Mouse (Mus musculus) liver, embryonic 14.5 days (tissue): ENCODE results near the gene Nkg7.

Experiments used
- CTCF ChIP-seq: IDR thresholded peaks from 2 replicates; pipeline ENCODE4 v1.5.1; 2016; ENCODE audit warnings: antibody characterized with exemption, low read depth, control low read depth
- EP300 ChIP-seq: IDR thresholded peaks from 2 replicates; pipeline ENCODE4 v1.6.1; 2016; ENCODE audit warnings: antibody characterized with exemption, low read depth

- TF ChIP-seq CTCF (peak; percentile 26; the same call in 1 of the 2 replicates), EP300 (no peak)
These were observed 7.0 kb downstream of the Nkg7 start, which contains the start of the genes Etfb and Gm45233 for GRCm38 (mm10) chr7:43443917-43444293.
